In genomic region chr11:51616113-51616512, GRCm38 (mm10) we compare ENCODE assay signal across 8 mouse cellular contexts. TPM values are rescaled to one million over a fixed set of nuclear protein-coding genes. Genes with fewer than 3 reads are reported as not detected.
DNase-seq lines count a peak whose midpoint lies in the region; ATAC-seq and TF ChIP-seq lines count a peak whose summit lies in the region.
"Not testable (repeated sequence)": the region's sequence is repeated elsewhere in the genome, so short reads cannot be mapped to it uniquely, and the experiment has no call there.

No protein-coding gene starts in this region.

- peak overlapping the region; percentile 68 for H3ac ChIP-seq in C2C12 (ENCODE audit: control insufficient read depth, insufficient read length, low read depth)

- peaks cover 28% of the 10 kb centered on the region for H3K4me1 ChIP-seq in embryonic facial prominence, embryonic 13.5 days
- H3K4me1 ChIP-seq in hindbrain, embryonic 12.5 days: peaks cover 22% of the 10 kb centered on the region
- H3K4me1 ChIP-seq in kidney, embryonic 15.5 days: peaks cover 32% of the 10 kb centered on the region
- H3K4me1 ChIP-seq in liver, embryonic 12.5 days: peaks cover 54% of the 10 kb centered on the region
- peaks cover 64% of the 10 kb centered on the region for H3K4me1 ChIP-seq in megakaryocyte, embryonic 14.5 days
- H3K4me1 ChIP-seq in neural tube, embryonic 13.5 days (replicated peaks): peaks cover 27% of the 10 kb centered on the region

- peak overlapping the region; percentile 73 for H3K4me2 ChIP-seq in embryonic facial prominence, embryonic 13.5 days
- H3K4me2 ChIP-seq in hindbrain, embryonic 12.5 days (replicated peaks): peak overlapping the region; percentile 59; the same call in 1 of the 2 replicates
- peak overlapping the region; percentile 70 for H3K4me2 ChIP-seq in kidney, embryonic 15.5 days
- H3K4me2 ChIP-seq in liver, embryonic 12.5 days: peak overlapping the region; percentile 80
- H3K4me2 ChIP-seq in neural tube, embryonic 13.5 days: peak overlapping the region; percentile 60

- not testable (repeated sequence) for H3K9me3 ChIP-seq in embryonic facial prominence, embryonic 13.5 days; hindbrain, embryonic 12.5 days (replicated peaks); kidney, embryonic 15.5 days (replicated peaks); liver, embryonic 12.5 days (replicated peaks); megakaryocyte, embryonic 14.5 days; neural tube, embryonic 13.5 days

- not testable (repeated sequence) for H3K27me3 ChIP-seq in C2C12 (ENCODE audit: control insufficient read depth, insufficient read depth, insufficient read length); embryonic facial prominence, embryonic 13.5 days; hindbrain, embryonic 12.5 days; kidney, embryonic 15.5 days; liver, embryonic 12.5 days (replicated peaks); megakaryocyte, embryonic 14.5 days (replicated peaks); neural tube, embryonic 13.5 days

- H3K9ac ChIP-seq in embryonic facial prominence, embryonic 13.5 days: peak overlapping the region; percentile 77
- peak overlapping the region; percentile 55; the same call in 1 of the 2 replicates for H3K9ac ChIP-seq in hindbrain, embryonic 12.5 days
- peak overlapping the region; percentile 61 for H3K9ac ChIP-seq in kidney, embryonic 15.5 days
- H3K9ac ChIP-seq in liver, embryonic 12.5 days: peak overlapping the region; percentile 77
- H3K9ac ChIP-seq in neural tube, embryonic 13.5 days: peak overlapping the region; percentile 69; the same call in 1 of the 2 replicates

- H3K27ac ChIP-seq in embryonic facial prominence, embryonic 13.5 days: peak overlapping the region; percentile 85; the same call in 1 of the 2 replicates
- peak overlapping the region; percentile 92; the same call in 1 of the 2 replicates for H3K27ac ChIP-seq in gastrocnemius, adult 2 months
- not testable (repeated sequence) for H3K27ac ChIP-seq in hindbrain, embryonic 12.5 days; neural tube, embryonic 13.5 days (replicated peaks)
- H3K27ac ChIP-seq in kidney, embryonic 15.5 days: peak overlapping the region; percentile 95
- peak overlapping the region; percentile 91 for H3K27ac ChIP-seq in liver, embryonic 12.5 days

- peaks cover 14% of the 10 kb centered on the region for H3K79me3 ChIP-seq in C2C12 (ENCODE audit: low read depth)

- 89% methylated on average over 7 of the region's 7 CpGs for WGBS in embryonic facial prominence, embryonic 13.5 days
- 92% methylated on average over 7 of the region's 7 CpGs for WGBS in hindbrain, embryonic 12.5 days
- 92% methylated on average over 7 of the region's 7 CpGs for WGBS in kidney, embryonic 15.5 days
- 81% methylated on average over 7 of the region's 7 CpGs for WGBS in liver, embryonic 12.5 days (ENCODE audit: insufficient replicate concordance)
- whole genome bisulfite sequencing in neural tube, embryonic 13.5 days: 91% methylated on average over 7 of the region's 7 CpGs

- H3K4me3 ChIP-seq in C2C12 (ENCODE audit: insufficient read depth, poor library complexity, severe bottlenecking): not testable (repeated sequence)
- H3K4me3 ChIP-seq in embryonic facial prominence, embryonic 13.5 days: peak overlapping the region; percentile 45
- peak overlapping the region; percentile 69 for H3K4me3 ChIP-seq in gastrocnemius, adult 2 months
- H3K4me3 ChIP-seq in hindbrain, embryonic 12.5 days: peak overlapping the region; percentile 27; the same call in 1 of the 2 replicates
- H3K4me3 ChIP-seq in kidney, embryonic 15.5 days (replicated peaks): peak overlapping the region; percentile 43
- peak overlapping the region; percentile 57 for H3K4me3 ChIP-seq in liver, embryonic 12.5 days
- peak overlapping the region; percentile 92 for H3K4me3 ChIP-seq in megakaryocyte, embryonic 14.5 days (replicated peaks)
- H3K4me3 ChIP-seq in neural tube, embryonic 13.5 days: peak overlapping the region; percentile 31; the same call in 1 of the 2 replicates

- TF ChIP-seq CTCF in C2C12 (IDR thresholded peaks at IDR 0.05; ENCODE audit: control insufficient read depth, insufficient read depth, insufficient read length); gastrocnemius, adult 2 months (IDR thresholded peaks at IDR 0.05): not testable (repeated sequence)

- peaks cover 16% of the 10 kb centered on the region for H3K79me2 ChIP-seq in C2C12 (ENCODE audit: control insufficient read depth, insufficient read depth)

- H3K36me3 ChIP-seq in C2C12 (ENCODE audit: control insufficient read depth, insufficient read depth); embryonic facial prominence, embryonic 13.5 days; hindbrain, embryonic 12.5 days; kidney, embryonic 15.5 days; liver, embryonic 12.5 days; megakaryocyte, embryonic 14.5 days (replicated peaks; ENCODE audit: low read length); neural tube, embryonic 13.5 days: not testable (repeated sequence)

- DNase-seq in gastrocnemius, adult 2 months: not testable (repeated sequence)

- intact Hi-C loops in gastrocnemius, adult 2 months (cut with DNase I): loop anchor here (5.0 kb wide), 1 partner anchor 36 kb away; the partner anchor contains the start of genes D930048N14Rik and N4bp3

- ATAC-seq in embryonic facial prominence, embryonic 13.5 days (ENCODE audit: insufficient number of reproducible peaks, insufficient read depth, low FRiP score, low TSS enrichment, low read depth); hindbrain, embryonic 12.5 days (ENCODE audit: low FRiP score); kidney, embryonic 15.5 days (replicated peaks; ENCODE audit: low FRiP score); liver, embryonic 12.5 days; neural tube, embryonic 13.5 days (ENCODE audit: low read depth): not testable (repeated sequence)

RNA-seq across cellular contexts. Expression of gene Nhp2, which starts 3.4 kb away (rescaled TPM):
- 378 TPM for polyA plus RNA-seq in C2C12 (2012; fragmentation: generic; extraction: Trizol)
- polyA plus RNA-seq in embryonic facial prominence, embryonic 13.5 days (2015; fragmentation: Nextera tagmentation; extraction: Ambion mirVana): 135 and 151 TPM in 2 replicates
- total RNA-seq in gastrocnemius, adult 2 months (2021): 10 to 100 TPM; 24.9 to 25.7 TPM
- 101 and 103 TPM in 2 replicates for polyA plus RNA-seq in hindbrain, embryonic 12.5 days (2016; fragmentation: Nextera tagmentation; extraction: Ambion mirVana)
- polyA plus RNA-seq in kidney, embryonic 15.5 days (2015; fragmentation: Nextera tagmentation; extraction: Ambion mirVana): 163 and 169 TPM in 2 replicates
- 217 and 228 TPM in 2 replicates for polyA plus RNA-seq in liver, embryonic 12.5 days (2016; fragmentation: Nextera tagmentation; extraction: Ambion mirVana)
- polyA plus RNA-seq in megakaryocyte, embryonic 14.5 days (2012; ENCODE audit: insufficient read depth, low replicate concordance): 44.8 and 144 TPM in 2 replicates
- polyA plus RNA-seq in neural tube, embryonic 13.5 days (2015; fragmentation: Nextera tagmentation; extraction: Ambion mirVana): 96.4 and 106 TPM in 2 replicates

RNA-seq across cellular contexts. Expression of gene Hnrnpab, which starts 9.5 kb away (rescaled TPM):
- 749 TPM for polyA plus RNA-seq in C2C12 (2012; fragmentation: generic; extraction: Trizol)
- polyA plus RNA-seq in embryonic facial prominence, embryonic 13.5 days (2015; fragmentation: Nextera tagmentation; extraction: Ambion mirVana): 458 and 524 TPM in 2 replicates
- total RNA-seq in gastrocnemius, adult 2 months (2021): 100 to 1,000 TPM in 1 of 2 experiments, 10 to 100 TPM in 1; 95.0 to 112 TPM
- polyA plus RNA-seq in hindbrain, embryonic 12.5 days (2016; fragmentation: Nextera tagmentation; extraction: Ambion mirVana): 723 and 728 TPM in 2 replicates
- 443 and 447 TPM in 2 replicates for polyA plus RNA-seq in kidney, embryonic 15.5 days (2015; fragmentation: Nextera tagmentation; extraction: Ambion mirVana)
- 503 and 514 TPM in 2 replicates for polyA plus RNA-seq in liver, embryonic 12.5 days (2016; fragmentation: Nextera tagmentation; extraction: Ambion mirVana)
- polyA plus RNA-seq in megakaryocyte, embryonic 14.5 days (2012; ENCODE audit: insufficient read depth, low replicate concordance): 373 and 587 TPM in 2 replicates
- 421 and 434 TPM in 2 replicates for polyA plus RNA-seq in neural tube, embryonic 13.5 days (2015; fragmentation: Nextera tagmentation; extraction: Ambion mirVana)

RNA-seq across cellular contexts. Expression of gene Rmnd5b, which starts 19.6 kb away (rescaled TPM):
- polyA plus RNA-seq in C2C12 (2012; fragmentation: generic; extraction: Trizol): 27.4 TPM
- 49.3 and 49.9 TPM in 2 replicates for polyA plus RNA-seq in embryonic facial prominence, embryonic 13.5 days (2015; fragmentation: Nextera tagmentation; extraction: Ambion mirVana)
- 10 to 100 TPM; 11.4 to 11.6 TPM for total RNA-seq in gastrocnemius, adult 2 months (2021)
- 50.9 and 53.9 TPM in 2 replicates for polyA plus RNA-seq in hindbrain, embryonic 12.5 days (2016; fragmentation: Nextera tagmentation; extraction: Ambion mirVana)
- polyA plus RNA-seq in kidney, embryonic 15.5 days (2015; fragmentation: Nextera tagmentation; extraction: Ambion mirVana): 43.1 and 44.0 TPM in 2 replicates
- 30.4 and 34.4 TPM in 2 replicates for polyA plus RNA-seq in liver, embryonic 12.5 days (2016; fragmentation: Nextera tagmentation; extraction: Ambion mirVana)
- polyA plus RNA-seq in megakaryocyte, embryonic 14.5 days (2012; ENCODE audit: insufficient read depth, low replicate concordance): 12.9 and 15.1 TPM in 2 replicates
- polyA plus RNA-seq in neural tube, embryonic 13.5 days (2015; fragmentation: Nextera tagmentation; extraction: Ambion mirVana): 71.8 and 74.5 TPM in 2 replicates

RNA-seq across cellular contexts. Expression of gene Phykpl, which starts 31.6 kb away (rescaled TPM):
- polyA plus RNA-seq in C2C12 (2012; fragmentation: generic; extraction: Trizol): 7.7 TPM
- 19.0 and 21.3 TPM in 2 replicates for polyA plus RNA-seq in embryonic facial prominence, embryonic 13.5 days (2015; fragmentation: Nextera tagmentation; extraction: Ambion mirVana)
- 10 to 100 TPM; 15.5 to 15.8 TPM for total RNA-seq in gastrocnemius, adult 2 months (2021)
- polyA plus RNA-seq in hindbrain, embryonic 12.5 days (2016; fragmentation: Nextera tagmentation; extraction: Ambion mirVana): 14.0 and 16.0 TPM in 2 replicates
- 22.2 and 23.1 TPM in 2 replicates for polyA plus RNA-seq in kidney, embryonic 15.5 days (2015; fragmentation: Nextera tagmentation; extraction: Ambion mirVana)
- 20.1 and 22.2 TPM in 2 replicates for polyA plus RNA-seq in liver, embryonic 12.5 days (2016; fragmentation: Nextera tagmentation; extraction: Ambion mirVana)
- polyA plus RNA-seq in megakaryocyte, embryonic 14.5 days (2012; ENCODE audit: insufficient read depth, low replicate concordance): 10.1 and 21.6 TPM in 2 replicates
- polyA plus RNA-seq in neural tube, embryonic 13.5 days (2015; fragmentation: Nextera tagmentation; extraction: Ambion mirVana): 9.9 and 10.2 TPM in 2 replicates

RNA-seq across cellular contexts. Expression of gene N4bp3, which starts 34.5 kb away (rescaled TPM):
- polyA plus RNA-seq in C2C12 (2012; fragmentation: generic; extraction: Trizol): 5.3 TPM
- 19.0 and 21.2 TPM in 2 replicates for polyA plus RNA-seq in embryonic facial prominence, embryonic 13.5 days (2015; fragmentation: Nextera tagmentation; extraction: Ambion mirVana)
- total RNA-seq in gastrocnemius, adult 2 months (2021): 1 to 10 TPM; 2.7 to 4.2 TPM
- 12.4 and 14.9 TPM in 2 replicates for polyA plus RNA-seq in hindbrain, embryonic 12.5 days (2016; fragmentation: Nextera tagmentation; extraction: Ambion mirVana)
- 27.8 and 32.1 TPM in 2 replicates for polyA plus RNA-seq in kidney, embryonic 15.5 days (2015; fragmentation: Nextera tagmentation; extraction: Ambion mirVana)
- polyA plus RNA-seq in liver, embryonic 12.5 days (2016; fragmentation: Nextera tagmentation; extraction: Ambion mirVana): 4.9 and 5.3 TPM in 2 replicates
- 2.5 and 6.0 TPM in 2 replicates for polyA plus RNA-seq in megakaryocyte, embryonic 14.5 days (2012; ENCODE audit: insufficient read depth, low replicate concordance)
- polyA plus RNA-seq in neural tube, embryonic 13.5 days (2015; fragmentation: Nextera tagmentation; extraction: Ambion mirVana): 14.1 and 15.2 TPM in 2 replicates
